ENCODE assay signal across 26 mouse cellular contexts in genomic region chr5:112453088-112453487, GRCm38 (mm10). TPM values are rescaled to one million over a fixed set of nuclear protein-coding genes. Genes with fewer than 3 reads are reported as not detected.
DNase-seq lines count a peak whose midpoint lies in the region; ATAC-seq and TF ChIP-seq lines count a peak whose summit lies in the region.
"Had no signal": no experiment of that assay in that cellular context is flagged by ENCODE, and none has a peak within 500 bp of the region (broad histone marks: within the 10 kb centered on the region; RNA-seq: fewer than 3 reads in every experiment).

No protein-coding gene starts in this region.

- no peak overlapping the region for H3K4me3 ChIP-seq in heart, postnatal 0 days (ENCODE audit: low read depth, low read length)
- H3K4me3 ChIP-seq in kidney, embryonic 15.5 days (replicated peaks), result no peak overlapping the region
- H3K4me3 ChIP-seq in lung, embryonic 16.5 days (ENCODE audit: low read length), result no peak overlapping the region
- no peak overlapping the region for H3K4me3 ChIP-seq in intestine, embryonic 15.5 days (replicated peaks)
- H3K4me3 ChIP-seq: embryonic facial prominence, embryonic 10.5 days; forebrain, embryonic 13.5 days; heart, adult 2 months; heart, embryonic 12.5 days had no signal

- H3K27me3 ChIP-seq in heart, postnatal 0 days (ENCODE audit: control insufficient read depth, insufficient read depth, low read length), result peaks cover 83% of the 10 kb centered on the region
- H3K27me3 ChIP-seq in kidney, embryonic 15.5 days, result 0 out of 2 replicates have a peak, but pooled peaks cover 11% of the 10 kb centered on the region
- H3K27me3 ChIP-seq in lung, embryonic 16.5 days (ENCODE audit: control insufficient read depth, insufficient read depth, low read depth, low read length), result no peaks in the 10 kb centered on the region; the same call in 1 of the 2 replicates
- no peaks in the 10 kb centered on the region for H3K27me3 ChIP-seq in intestine, embryonic 15.5 days (replicated peaks)
- H3K27me3 ChIP-seq: forebrain, embryonic 13.5 days had no signal

- no peak overlapping the region for H3K4me2 ChIP-seq in heart, postnatal 0 days (ENCODE audit: low read depth, low read length)
- H3K4me2 ChIP-seq in kidney, embryonic 15.5 days, result no peak overlapping the region
- no peak overlapping the region for H3K4me2 ChIP-seq in lung, embryonic 16.5 days (ENCODE audit: low read depth, low read length)
- H3K4me2 ChIP-seq in intestine, embryonic 15.5 days (replicated peaks), result no peak overlapping the region
- H3K4me2 ChIP-seq: forebrain, embryonic 13.5 days; heart, embryonic 12.5 days had no signal

- no peak overlapping the region for H3K27ac ChIP-seq in heart, postnatal 0 days (ENCODE audit: low read depth)
- H3K27ac ChIP-seq in kidney, embryonic 15.5 days, result no peak overlapping the region
- H3K27ac ChIP-seq in lung, embryonic 16.5 days (ENCODE audit: low read length), result no peak overlapping the region
- no peak overlapping the region for H3K27ac ChIP-seq in intestine, embryonic 15.5 days
- H3K27ac ChIP-seq: embryonic facial prominence, embryonic 10.5 days; forebrain, embryonic 13.5 days; heart, adult 2 months had no signal

- no peak for TF ChIP-seq CTCF in heart, postnatal 0 days (IDR thresholded peaks at IDR 0.05; ENCODE audit: low read depth)

- H3K9ac ChIP-seq in heart, postnatal 0 days (replicated peaks; ENCODE audit: low read depth, low read length), result no peak overlapping the region
- no peak overlapping the region for H3K9ac ChIP-seq in kidney, embryonic 15.5 days
- no peak overlapping the region for H3K9ac ChIP-seq in lung, embryonic 16.5 days (ENCODE audit: low read length)
- no peak overlapping the region for H3K9ac ChIP-seq in intestine, embryonic 15.5 days
- H3K9ac ChIP-seq: forebrain, embryonic 13.5 days; forebrain, postnatal 0 days; heart, embryonic 12.5 days had no signal

- TF ChIP-seq EP300 in heart, postnatal 0 days (IDR thresholded peaks at IDR 0.05; ENCODE audit: low read depth), result no peak

- no peak for ATAC-seq in heart, postnatal 0 days (ENCODE audit: insufficient read depth, low read depth)
- no peak for ATAC-seq in kidney, embryonic 15.5 days (replicated peaks; ENCODE audit: low FRiP score)
- ATAC-seq in lung, embryonic 16.5 days (ENCODE audit: low read depth), result peak; percentile 72
- ATAC-seq in intestine, embryonic 15.5 days, result no peak
- ATAC-seq: activated CD4-positive, CD25-positive, alpha-beta regulatory T cell, adult 4 months; forebrain, embryonic 13.5 days; forebrain, postnatal 0 days; Patski had no signal

- no peaks in the 10 kb centered on the region for H3K36me3 ChIP-seq in heart, postnatal 0 days (replicated peaks; ENCODE audit: control insufficient read depth, insufficient read depth, low read length)
- no peaks in the 10 kb centered on the region for H3K36me3 ChIP-seq in kidney, embryonic 15.5 days
- H3K36me3 ChIP-seq in lung, embryonic 16.5 days (ENCODE audit: control insufficient read depth, insufficient read depth, low read length), result no peaks in the 10 kb centered on the region
- no peaks in the 10 kb centered on the region for H3K36me3 ChIP-seq in intestine, embryonic 15.5 days
- H3K36me3 ChIP-seq: embryonic facial prominence, embryonic 10.5 days; heart, embryonic 12.5 days had no signal

- 52% methylated on average over 9 of the region's 9 CpGs for WGBS in heart, postnatal 0 days
- 77% methylated on average over 9 of the region's 9 CpGs for WGBS in kidney, embryonic 15.5 days
- 38% methylated on average over 9 of the region's 9 CpGs for WGBS in lung, embryonic 16.5 days
- WGBS in intestine, embryonic 15.5 days, result 67% methylated on average over 9 of the region's 9 CpGs

- H3K9me3 ChIP-seq in heart, postnatal 0 days (replicated peaks; ENCODE audit: control insufficient read depth, low read length), result no peaks in the 10 kb centered on the region
- H3K9me3 ChIP-seq in kidney, embryonic 15.5 days (replicated peaks), result no peaks in the 10 kb centered on the region
- H3K9me3 ChIP-seq in lung, embryonic 16.5 days (ENCODE audit: control insufficient read depth, low read length), result no peaks in the 10 kb centered on the region
- no peaks in the 10 kb centered on the region for H3K9me3 ChIP-seq in intestine, embryonic 15.5 days
- H3K9me3 ChIP-seq: embryonic facial prominence, embryonic 10.5 days; forebrain, embryonic 13.5 days; heart, embryonic 12.5 days had no signal

- no peaks in the 10 kb centered on the region for H3K4me1 ChIP-seq in heart, postnatal 0 days (ENCODE audit: control insufficient read depth, insufficient read depth)
- H3K4me1 ChIP-seq in kidney, embryonic 15.5 days, result peaks cover 5% of the 10 kb centered on the region; the same call in 1 of the 2 replicates
- peaks cover 5% of the 10 kb centered on the region; the same call in 1 of the 2 replicates for H3K4me1 ChIP-seq in lung, embryonic 16.5 days (replicated peaks; ENCODE audit: control insufficient read depth, insufficient read depth, low read length)
- H3K4me1 ChIP-seq in intestine, embryonic 15.5 days (replicated peaks), result 0 out of 2 replicates have a peak, but pooled peaks cover 3% of the 10 kb centered on the region
- H3K4me1 ChIP-seq: forebrain, embryonic 13.5 days; heart, embryonic 12.5 days had no signal

- peak; percentile 10 for DNase-seq in heart, postnatal 0 days (ENCODE audit: low spot score)
- no peak for DNase-seq in heart, adult 8-10 months (ENCODE audit: low spot score)
- peak; percentile 10 to 11 for DNase-seq in kidney, postnatal 36 days
- peak; percentile 59 for DNase-seq in lung, postnatal 25 days (ENCODE audit: low spot score)
- no peak for DNase-seq in urinary bladder, postnatal 36 days (ENCODE audit: low spot score in 2 of 2)
- DNase-seq: adrenal gland, postnatal 14 days; cerebellum, adult 11-12 months; cerebellum, adult 9-11 months; forebrain, postnatal 0 days; gastrocnemius, postnatal 14 days; heart, adult 2 months; heart, postnatal 36 days had no signal

RNA-seq across cellular contexts. Expression of gene Gm6588, which starts 3.9 kb away (rescaled TPM):
- not detected in 2 replicates for total RNA-seq in heart, postnatal 0 days (2014; rRNA removed; ENCODE audit: low replicate concordance)
- polyA plus RNA-seq in heart, postnatal 0 days (2015; fragmentation: Nextera tagmentation; extraction: Ambion mirVana), result not detected in 2 replicates
- not detected for total RNA-seq in heart, adult 8-10 months (2022)
- not detected in 2 replicates for polyA plus RNA-seq in kidney, embryonic 15.5 days (2015; fragmentation: Nextera tagmentation; extraction: Ambion mirVana)
- polyA plus RNA-seq in lung, embryonic 16.5 days (2015; fragmentation: Nextera tagmentation; extraction: Ambion mirVana), result not detected in 2 replicates
- not detected in 2 replicates for polyA plus RNA-seq in intestine, embryonic 15.5 days (2015; fragmentation: Nextera tagmentation; extraction: Ambion mirVana)
- total RNA-seq: adrenal gland, adult 18-20 months; adrenal gland, postnatal 14 days; forebrain, postnatal 0 days; gastrocnemius, adult 18-20 months; gastrocnemius, postnatal 14 days; heart, adult 2 months; heart, postnatal 36 days; MEL had no signal
- polyA plus RNA-seq: activated CD4-positive, CD25-positive, alpha-beta regulatory T cell, adult 4 months; C2C12; embryonic facial prominence, embryonic 10.5 days; embryonic facial prominence, embryonic 14.5 days; heart, adult 2 months; heart, embryonic 12.5 days; heart, embryonic 16.5 days; Patski had no signal

RNA-seq across cellular contexts. Expression of gene Asphd2, which starts 58.4 kb away (rescaled TPM):
- 0.08 and 6.5 TPM in 2 replicates for total RNA-seq in heart, postnatal 0 days (2014; rRNA removed; ENCODE audit: low replicate concordance)
- polyA plus RNA-seq in heart, postnatal 0 days (2015; fragmentation: Nextera tagmentation; extraction: Ambion mirVana), result 0.40 and 0.67 TPM in 2 replicates
- total RNA-seq in heart, adult 8-10 months (2022), result under 1 TPM; 0.41 to 0.52 (median 0.47) TPM
- polyA plus RNA-seq in kidney, embryonic 15.5 days (2015; fragmentation: Nextera tagmentation; extraction: Ambion mirVana), result 6.9 and 8.1 TPM in 2 replicates
- polyA plus RNA-seq in lung, embryonic 16.5 days (2015; fragmentation: Nextera tagmentation; extraction: Ambion mirVana), result 1.7 and 1.9 TPM in 2 replicates
- 8.5 and 10.1 TPM in 2 replicates for polyA plus RNA-seq in intestine, embryonic 15.5 days (2015; fragmentation: Nextera tagmentation; extraction: Ambion mirVana)
- polyA plus RNA-seq: activated CD4-positive, CD25-positive, alpha-beta regulatory T cell, adult 4 months had no signal

Comparison
In these comparisons a context has a peak if more than half of its experiments do, and no peak if none do; other contexts are left out.
1. DNase-seq: peak in heart, postnatal 0 days (single experiment), kidney, postnatal 36 days (2 of 2) and lung, postnatal 25 days (single experiment); none in heart, adult 8-10 months (single experiment) and urinary bladder, postnatal 36 days (0 of 2).